Mouse (Mus musculus) cerebellum, adult 9-10 months (tissue): Measurements from ENCODE around the gene Gm5862.
"Not testable (repeated sequence)": the region's sequence is repeated elsewhere in the genome, so short reads cannot be mapped to it uniquely, and the experiment has no call there.

Experiments
- DNase-seq: peaks from one replicate; pipeline ENCODE4 v3.0.0; 2022

The Gm5862 gene

GRCm38 (mm10) chr5:26022816-26023215 is at the start of gene Gm5862:
Gm5862 (minus strand) TSS chr5:26022916.
- DNase-seq, result not testable (repeated sequence)

- no peak for DNase-seq
Observed at GRCm38 (mm10) chr5:26070716-26071115, 48.0 kb upstream of the Gm5862 start.

- not testable (repeated sequence) for DNase-seq
Observed at GRCm38 (mm10) chr5:26058481-26058880, 35.8 kb upstream of the Gm5862 start, which contains the start of gene Gm7347. Gm7347 (minus strand) TSS chr5:26058581.

- DNase-seq, result not testable (repeated sequence)
Observed at GRCm38 (mm10) chr5:26039458-26039857, 16.7 kb upstream of the Gm5862 start, which contains the start of gene Speer4a. Speer4a (minus strand) TSS chr5:26039558.

- peak; percentile 1 for DNase-seq
Observed at GRCm38 (mm10) chr5:26007697-26008096, 15.0 kb downstream of the Gm5862 start.

- DNase-seq, result peak; percentile 32
Observed at GRCm38 (mm10) chr5:26006937-26007695, 15.6 kb downstream of the Gm5862 start.

- DNase-seq, result not testable (repeated sequence)
Observed at GRCm38 (mm10) chr5:26004698-26005097, 18.0 kb downstream of the Gm5862 start, which contains the start of gene Gm1979. Gm1979 (minus strand) TSS chr5:26004798.

GRCm38 (mm10) chr5:25988550-25988949 is 34.2 kb downstream of the Gm5862 start, which contains the start of gene Gm21698:
Gm21698 (minus strand) TSS chr5:25988650.
- DNase-seq, result not testable (repeated sequence)

- DNase-seq, result not testable (repeated sequence)
Observed at GRCm38 (mm10) chr5:25972563-25972962, 50.2 kb downstream of the Gm5862 start, which contains the start of gene Gm21680. Gm21680 (minus strand) TSS chr5:25972663.
